Mouse (Mus musculus) forebrain, embryonic 12.5 days (tissue): Measurements from ENCODE around the gene Clrn2. TPM values are rescaled to one million over a fixed set of nuclear protein-coding genes. Genes with fewer than 3 reads are reported as not detected.
"Not testable (repeated sequence)": the region's sequence is repeated elsewhere in the genome, so short reads cannot be mapped to it uniquely, and the experiment has no call there.

Source experiments
- ATAC-seq: fragments of 200-750 bp; cut with Nextera tagmentation; 2 replicates; pipeline ENCODE4 v1.8.0; 2017; ENCODE audit warnings: moderate TSS enrichment; ENCODE audit not compliant: low FRiP score
- H3K27ac ChIP-seq: fragments of 300-500 bp; sonication (generic); 2 replicates; pipeline ENCODE4 v1.5.1; 2016; ENCODE audit warnings: mild to moderate bottlenecking
- H3K27me3 ChIP-seq: fragments of 300-500 bp; sonication (generic); 2 replicates; pipeline ENCODE4 v1.6.1; 2016; ENCODE audit warnings: mild to moderate bottlenecking
- H3K36me3 ChIP-seq: fragments of 300-500 bp; sonication (generic); replicated peaks from 2 replicates; pipeline ENCODE4 v1.6.1; 2016; ENCODE audit warnings: mild to moderate bottlenecking
- H3K4me1 ChIP-seq: fragments of 300-500 bp; sonication (generic); 2 replicates; pipeline ENCODE4 v1.6.1; 2016
- H3K4me2 ChIP-seq: fragments of 300-500 bp; sonication (generic); 2 replicates; pipeline ENCODE4 v1.6.1; 2016; ENCODE audit warnings: mild to moderate bottlenecking, moderate library complexity
- H3K4me3 ChIP-seq: fragments of 300-500 bp; sonication (generic); replicated peaks from 2 replicates; pipeline ENCODE4 v1.5.1; 2016; ENCODE audit warnings: mild to moderate bottlenecking
- H3K9ac ChIP-seq: fragments of 300-500 bp; sonication (generic); 2 replicates; pipeline ENCODE4 v1.6.1; 2016; ENCODE audit warnings: mild to moderate bottlenecking
- H3K9me3 ChIP-seq: fragments of 300-500 bp; sonication (generic); 2 replicates; pipeline ENCODE4 v1.6.1; 2016
- WGBS: fragments of 180-500 bp; shearing (Covaris S2); methylation state at CpG from one replicate; pipeline ENCODE4 v1.1.7; 2016; 5-methylcytosine and 5-hydroxymethylcytosine counted together
- polyA plus RNA-seq: library from polyadenylated mRNA; unstranded; fragments of >200 nt; fragmentation: Nextera tagmentation; extraction: Ambion mirVana; gene quantifications from 2 replicates; pipeline ENCODE4 v1.2.1, GENCODE M21; 2016

Clrn2 gene
- polyA plus RNA-seq, result not detected in 2 replicates

- 76% methylated on average over 6 of the region's 6 CpGs for WGBS
- Histone ChIP-seq H3K27me3 (peaks cover 8% of the 10 kb centered on the region; the same call in 1 of the 2 replicates), H3K9ac (no peak within 1 kb of the TSS), H3K4me2 (no peak within 1 kb of the TSS), H3K9me3 (no peaks in the 10 kb centered on the region), H3K36me3 (no peaks in the 10 kb centered on the region), H3K27ac (no peak within 1 kb of the TSS), H3K4me1 (peaks cover 12% of the 10 kb centered on the region), H3K4me3 (no peak within 1 kb of the TSS)
- no peak for ATAC-seq
These were observed at the start of gene Clrn2 for GRCm38 (mm10) chr5:45453451-45453850. Gene Clrn2 (plus strand): TSS chr5:45453751.

GRCm38 (mm10) chr5:45406129-45406528 lies 47.4 kb upstream of the Clrn2 start:
- H3K4me1 ChIP-seq, result no peaks in the 10 kb centered on the region
- 77% methylated on average over 2 of the region's 2 CpGs for WGBS
- H3K9ac ChIP-seq, result no peak overlapping the region
- H3K27me3 ChIP-seq, result no peaks in the 10 kb centered on the region
- no peak overlapping the region for H3K4me2 ChIP-seq
- no peak overlapping the region for H3K27ac ChIP-seq
- no peaks in the 10 kb centered on the region for H3K9me3 ChIP-seq
- ATAC-seq, result no peak
- H3K4me3 ChIP-seq, result no peak overlapping the region
- H3K36me3 ChIP-seq, result no peaks in the 10 kb centered on the region

DNA sequence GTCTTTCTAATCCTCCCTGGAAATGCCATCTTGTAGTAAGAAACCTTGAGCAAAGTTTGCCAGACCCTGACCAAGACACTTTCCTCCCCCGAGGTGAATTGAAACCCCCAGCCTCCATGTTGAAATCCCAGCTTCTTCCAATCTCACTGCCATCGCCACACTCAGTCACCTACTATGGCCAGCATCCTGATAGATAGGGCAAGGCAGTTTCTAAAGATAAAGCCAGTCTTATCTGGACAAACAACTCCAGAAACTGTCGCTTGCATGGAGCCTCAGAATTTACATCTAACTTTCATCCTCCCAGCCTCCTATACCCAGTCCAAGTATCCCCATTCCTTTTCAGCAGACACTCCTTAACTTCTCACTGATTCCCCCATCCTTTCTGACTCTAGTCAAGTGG lies 37.1 kb upstream of the Clrn2 start:
- no peak overlapping the region for H3K27ac ChIP-seq
- no peak overlapping the region for H3K9ac ChIP-seq
- H3K9me3 ChIP-seq, result no peaks in the 10 kb centered on the region
- no peaks in the 10 kb centered on the region for H3K27me3 ChIP-seq
- ATAC-seq, result no peak
- H3K4me1 ChIP-seq, result no peaks in the 10 kb centered on the region
- H3K4me2 ChIP-seq, result no peak overlapping the region
- 88% methylated on average over 3 of the region's 3 CpGs for WGBS
- no peaks in the 10 kb centered on the region for H3K36me3 ChIP-seq
- H3K4me3 ChIP-seq, result no peak overlapping the region

DNA sequence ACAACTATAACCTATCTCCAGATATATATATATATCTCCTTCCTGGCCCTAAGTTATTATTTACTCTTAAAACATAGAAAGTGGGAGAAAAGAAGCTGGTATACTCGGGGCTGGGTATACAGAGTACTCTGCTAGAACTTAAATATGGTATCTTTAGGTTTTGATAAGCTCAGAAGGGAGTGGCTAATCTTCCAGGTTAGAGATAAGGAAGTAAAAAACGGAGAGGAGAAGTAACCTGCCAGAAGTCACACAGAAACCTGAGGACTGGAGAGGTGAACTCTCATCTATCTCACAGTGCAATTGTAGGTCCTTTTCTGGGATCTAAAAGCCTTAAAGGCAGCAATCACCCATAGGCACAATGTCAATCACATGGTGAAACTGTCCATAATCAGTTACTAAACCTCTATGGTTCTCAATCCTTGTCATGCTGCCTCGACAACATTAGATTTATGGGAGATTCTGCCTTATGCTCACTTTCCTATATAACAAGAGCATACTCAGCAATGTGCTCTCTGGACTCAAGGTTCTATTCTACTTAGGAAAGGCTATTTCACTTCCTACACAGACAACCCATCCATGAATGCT lies 35.6 kb upstream of the Clrn2 start:
- no peak overlapping the region for H3K9ac ChIP-seq
- WGBS, result 81% methylated on average over 3 of the region's 3 CpGs
- no peak for ATAC-seq
- H3K4me1 ChIP-seq, result no peaks in the 10 kb centered on the region
- no peak overlapping the region for H3K4me3 ChIP-seq
- H3K27me3 ChIP-seq, result no peaks in the 10 kb centered on the region
- H3K36me3 ChIP-seq, result no peaks in the 10 kb centered on the region
- H3K9me3 ChIP-seq, result no peaks in the 10 kb centered on the region
- H3K27ac ChIP-seq, result no peak overlapping the region
- no peak overlapping the region for H3K4me2 ChIP-seq

- Histone ChIP-seq H3K9ac (no peak overlapping the region), H3K4me3 (no peak overlapping the region), H3K27ac (no peak overlapping the region), H3K27me3 (no peaks in the 10 kb centered on the region), H3K36me3 (no peaks in the 10 kb centered on the region), H3K4me2 (no peak overlapping the region), H3K4me1 (no peaks in the 10 kb centered on the region), H3K9me3 (no peaks in the 10 kb centered on the region)
- ATAC-seq, result peak; percentile 47; the same call in 1 of the 2 replicates
- WGBS, result 71% methylated on average over 10 of the region's 10 CpGs
These were observed 33.5 kb upstream of the Clrn2 start for GRCm38 (mm10) chr5:45419841-45420638.

DNA sequence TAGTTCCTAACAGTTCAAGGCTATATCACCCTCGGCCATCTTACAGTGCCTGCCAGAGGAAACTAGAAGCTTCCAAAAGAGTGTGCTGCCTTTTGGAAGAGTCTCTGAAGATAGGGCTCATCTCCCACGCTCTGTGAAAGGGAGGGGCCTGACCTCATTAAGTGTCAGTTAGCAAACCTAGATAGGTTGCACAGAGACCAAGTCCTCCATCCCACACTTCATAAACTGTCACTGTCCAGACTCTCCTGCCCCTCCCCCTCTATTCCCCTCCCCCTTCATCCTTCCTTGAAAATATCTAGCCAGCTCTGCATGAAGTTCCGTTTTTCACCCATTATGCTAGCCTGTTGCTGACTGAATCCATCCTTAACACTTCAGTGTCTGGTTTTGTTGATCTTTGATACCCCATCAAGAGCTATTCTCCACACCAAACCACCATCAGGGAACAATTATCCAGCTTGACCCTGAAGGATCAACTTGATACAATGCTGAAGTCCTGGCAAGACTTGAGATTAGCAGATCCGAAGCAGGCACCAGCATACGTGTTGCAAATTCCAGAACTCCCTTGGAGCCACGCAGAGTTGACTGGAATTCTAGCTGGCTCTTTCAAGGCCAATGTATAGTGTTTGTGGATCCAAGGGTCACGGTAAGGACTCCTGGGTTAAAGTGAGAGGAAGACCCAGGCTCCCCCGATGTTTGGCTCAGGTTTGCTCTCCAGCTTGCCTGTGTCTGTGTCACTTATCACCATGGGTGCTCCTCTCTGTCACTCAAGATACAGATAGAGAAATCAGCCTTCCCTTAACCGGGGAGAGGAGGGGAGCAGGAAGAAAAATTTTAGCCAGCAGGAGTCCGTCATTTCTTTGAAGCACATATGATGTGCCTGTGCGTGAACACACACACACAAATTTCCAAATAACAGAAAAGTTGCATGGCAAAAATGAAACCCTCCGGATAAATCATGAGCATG lies 31.4 kb upstream of the Clrn2 start:
- WGBS, result 80% methylated on average over 12 of the region's 12 CpGs
- H3K27me3 ChIP-seq, result no peaks in the 10 kb centered on the region
- no peaks in the 10 kb centered on the region for H3K36me3 ChIP-seq
- H3K9me3 ChIP-seq, result no peaks in the 10 kb centered on the region
- no peak for ATAC-seq
- H3K4me3 ChIP-seq, result no peak overlapping the region
- no peak overlapping the region for H3K9ac ChIP-seq
- H3K4me1 ChIP-seq, result no peaks in the 10 kb centered on the region
- no peak overlapping the region for H3K4me2 ChIP-seq
- no peak overlapping the region for H3K27ac ChIP-seq

DNA sequence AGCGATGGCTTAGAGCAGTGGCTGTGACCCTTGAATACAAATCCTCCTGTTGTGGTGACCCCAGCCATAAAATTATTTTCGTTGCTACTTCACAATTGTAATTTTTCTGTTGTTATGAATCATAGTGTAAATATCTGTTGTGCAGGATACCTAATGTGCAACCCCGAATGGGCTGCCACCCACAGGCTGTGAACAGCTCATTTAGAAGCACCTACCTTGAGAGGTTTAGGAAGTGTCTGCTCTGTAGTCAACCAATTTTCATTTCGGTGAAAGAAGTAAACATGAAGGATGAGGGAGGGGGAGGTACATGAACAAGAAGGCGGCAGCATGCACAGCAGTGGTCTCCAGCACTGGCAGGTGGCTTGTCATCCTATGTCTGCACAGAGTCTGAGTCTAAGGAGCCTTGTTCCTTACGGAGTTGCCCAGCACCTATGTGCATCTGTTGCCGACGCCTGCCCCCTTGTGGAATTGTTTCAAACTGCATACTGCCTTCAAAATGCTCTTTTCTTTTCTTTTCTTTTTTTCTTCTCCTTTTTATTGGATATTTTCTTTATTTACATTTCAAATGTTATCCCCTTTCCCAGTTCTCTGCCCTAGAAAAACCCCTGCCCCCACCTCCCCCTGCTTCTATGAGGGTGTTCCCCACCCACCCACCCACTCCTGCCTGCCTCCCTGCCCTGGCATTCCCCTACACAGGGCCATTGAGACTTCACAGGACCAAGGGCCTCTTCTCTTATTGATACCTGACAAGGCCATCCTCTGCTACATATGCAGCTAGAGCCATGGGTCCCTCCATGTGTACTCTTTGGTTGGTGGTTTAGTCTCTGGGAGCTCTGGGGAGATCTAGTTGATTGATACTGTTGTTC lies 29.3 kb upstream of the Clrn2 start:
- Histone ChIP-seq H3K27me3 (no peaks in the 10 kb centered on the region), H3K27ac (no peak overlapping the region), H3K4me2 (no peak overlapping the region), H3K36me3 (no peaks in the 10 kb centered on the region), H3K4me3 (no peak overlapping the region), H3K9me3 (no peaks in the 10 kb centered on the region), H3K9ac (no peak overlapping the region), H3K4me1 (no peaks in the 10 kb centered on the region)
- ATAC-seq, result peak; percentile 84
- WGBS, result 46% methylated on average over 8 of the region's 8 CpGs

DNA sequence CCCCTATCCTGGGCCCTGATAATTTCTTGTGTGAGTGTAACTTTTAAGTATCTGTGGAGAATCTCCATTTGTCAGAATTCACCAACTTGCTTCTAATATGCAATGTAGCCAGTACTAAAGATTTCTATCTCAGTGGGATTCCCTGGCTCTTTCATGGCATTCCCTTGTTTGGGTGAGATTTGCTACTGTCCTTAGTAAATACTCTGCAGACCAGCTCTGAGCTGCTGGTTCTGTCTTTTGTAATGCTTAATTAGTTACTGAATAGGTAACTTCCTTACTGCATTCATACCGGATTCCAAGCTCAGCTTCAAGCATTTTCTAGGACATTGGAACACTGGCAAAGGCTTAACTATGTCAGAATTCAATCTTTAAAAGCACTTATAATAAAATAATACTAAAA lies 27.8 kb upstream of the Clrn2 start:
- not testable (repeated sequence) for H3K27ac ChIP-seq, H3K27me3 ChIP-seq, H3K9ac ChIP-seq, H3K9me3 ChIP-seq, H3K4me3 ChIP-seq, H3K4me2 ChIP-seq, ATAC-seq, H3K4me1 ChIP-seq, H3K36me3 ChIP-seq
- 30% methylated on average over 1 of the region's 1 CpGs for WGBS

DNA sequence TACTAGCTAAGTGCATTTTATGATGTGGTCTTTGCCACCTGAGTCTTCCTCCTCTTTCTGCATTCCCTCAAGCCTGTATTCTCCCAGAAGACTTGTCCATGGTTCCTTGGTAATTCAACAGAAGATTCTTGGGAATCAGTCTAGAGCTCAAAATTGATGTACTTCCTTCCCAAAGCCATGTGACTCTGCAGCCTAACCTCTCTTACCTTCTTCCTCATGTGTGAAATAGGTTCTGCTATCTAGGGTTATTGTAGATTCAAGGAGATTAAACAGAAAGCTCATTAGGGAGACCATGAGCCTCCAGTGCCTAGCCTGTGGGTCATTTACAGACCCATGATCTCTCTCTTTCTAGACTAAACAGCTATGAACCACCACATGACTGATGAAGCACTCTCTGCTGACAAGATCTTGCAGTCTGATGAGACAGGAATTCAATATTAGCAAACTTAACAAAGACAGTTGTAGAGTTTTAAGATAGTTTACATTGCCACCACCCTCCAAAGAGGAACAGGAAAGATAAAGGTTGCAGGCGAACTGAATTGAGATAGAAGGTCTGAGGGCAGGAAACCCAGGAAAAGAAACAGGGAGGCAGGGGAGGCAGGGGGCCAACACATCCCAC lies 27.0 kb upstream of the Clrn2 start:
- 73% methylated on average over 1 of the region's 1 CpGs for WGBS
- Histone ChIP-seq H3K4me3 (no peak overlapping the region), H3K36me3 (no peaks in the 10 kb centered on the region), H3K9me3 (no peaks in the 10 kb centered on the region), H3K9ac (no peak overlapping the region), H3K4me1 (no peaks in the 10 kb centered on the region), H3K27ac (no peak overlapping the region), H3K4me2 (no peak overlapping the region), H3K27me3 (no peaks in the 10 kb centered on the region)
- no peak for ATAC-seq

DNA sequence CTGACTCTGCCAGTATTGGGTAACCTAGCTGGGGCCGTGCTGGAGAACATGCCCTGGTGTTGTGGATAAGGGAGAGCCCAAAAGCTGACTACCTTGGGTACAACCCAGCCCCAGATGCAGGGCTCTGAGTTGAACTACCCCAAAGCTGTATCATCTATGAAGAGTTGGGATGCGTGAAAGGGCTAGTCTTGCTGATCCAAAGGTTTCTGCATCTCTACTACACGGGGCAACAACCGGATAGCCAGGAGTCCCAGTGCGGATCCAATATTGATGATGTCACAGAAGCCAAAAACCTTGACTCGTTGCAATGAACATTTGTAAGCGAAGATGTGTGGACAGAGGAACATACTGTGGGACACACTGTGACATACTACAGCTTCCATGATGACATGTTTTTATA lies 25.7 kb upstream of the Clrn2 start:
- WGBS, result 95% methylated on average over 7 of the region's 7 CpGs
- no peaks in the 10 kb centered on the region for H3K4me1 ChIP-seq
- H3K4me3 ChIP-seq, result no peak overlapping the region
- H3K9ac ChIP-seq, result no peak overlapping the region
- no peak for ATAC-seq
- no peak overlapping the region for H3K27ac ChIP-seq
- no peak overlapping the region for H3K4me2 ChIP-seq
- H3K27me3 ChIP-seq, result no peaks in the 10 kb centered on the region
- no peaks in the 10 kb centered on the region for H3K36me3 ChIP-seq
- no peaks in the 10 kb centered on the region for H3K9me3 ChIP-seq
